Comparison of ENCODE assay signal across 8 mouse cellular contexts in genomic region chr17:24803952-24804951, GRCm38 (mm10). TPM values are rescaled to one million over a fixed set of nuclear protein-coding genes. Genes with fewer than 3 reads are reported as not detected.
DNase-seq lines count a peak whose midpoint lies in the region; ATAC-seq and TF ChIP-seq lines count a peak whose summit lies in the region.

TSS of gene Meiob (plus strand) at chr17:24804289.

- H3K4me2 ChIP-seq in intestine, postnatal 0 days (replicated peaks; ENCODE audit: low read depth) = peak within 1 kb of the TSS; percentile 96
- peak within 1 kb of the TSS; percentile 75 for H3K4me2 ChIP-seq in midbrain, embryonic 16.5 days (ENCODE audit: low read length)

- no peaks in the 10 kb centered on the region for H3K36me3 ChIP-seq in intestine, postnatal 0 days (ENCODE audit: control insufficient read depth, insufficient read depth)
- no peaks in the 10 kb centered on the region for H3K36me3 ChIP-seq in midbrain, embryonic 16.5 days (ENCODE audit: control insufficient read depth, insufficient read depth, low read length)

- H3K9me3 ChIP-seq in intestine, postnatal 0 days (ENCODE audit: control insufficient read depth) = no peaks in the 10 kb centered on the region
- no peaks in the 10 kb centered on the region for H3K9me3 ChIP-seq in midbrain, embryonic 16.5 days (replicated peaks; ENCODE audit: control insufficient read depth, low read length, poor library complexity, severe bottlenecking)

- peaks cover 14% of the 10 kb centered on the region; the same call in 1 of the 2 replicates for H3K27me3 ChIP-seq in intestine, postnatal 0 days (replicated peaks; ENCODE audit: control insufficient read depth, insufficient read depth, low read length)
- peaks cover 20% of the 10 kb centered on the region for H3K27me3 ChIP-seq in midbrain, embryonic 16.5 days (ENCODE audit: control insufficient read depth, insufficient read depth, low read depth, low read length)

- peak; percentile 5 to 19 for DNase-seq in left cerebral cortex, adult 18-20 months (ENCODE audit: low spot score in 2 of 2)
- DNase-seq in left cerebral cortex, adult 11 months (ENCODE audit: low spot score) = no peak
- peak; percentile 83 for DNase-seq in embryo, embryonic 10 days (ENCODE audit: low spot score)
- peak; percentile 96 for DNase-seq in heart, adult 11 months
- peak; percentile 93 for DNase-seq in liver
- DNase-seq in spleen, postnatal 4 days (ENCODE audit: low spot score in 2 of 2) = peak; percentile 80 to 90

- no peak within 1 kb of the TSS for H3K27ac ChIP-seq in intestine, postnatal 0 days (ENCODE audit: low read depth, low read length)
- H3K27ac ChIP-seq in midbrain, embryonic 16.5 days (ENCODE audit: low read length) = no peak within 1 kb of the TSS

- under 1% methylated on average over 71 of the region's 71 CpGs for WGBS in intestine, postnatal 0 days
- 1% methylated on average over 63 of the region's 71 CpGs for WGBS in midbrain, embryonic 16.5 days

- peak; percentile 75 for ATAC-seq in intestine, postnatal 0 days
- ATAC-seq in midbrain, embryonic 16.5 days = peak; percentile 48; the same call in 1 of the 2 replicates

- H3K4me3 ChIP-seq in intestine, postnatal 0 days (ENCODE audit: low read depth, low read length) = peak within 1 kb of the TSS; percentile 65
- peak within 1 kb of the TSS; percentile 59 for H3K4me3 ChIP-seq in midbrain, embryonic 16.5 days (ENCODE audit: low read depth, low read length)

- TF ChIP-seq CTCF in intestine, postnatal 0 days (IDR thresholded peaks at IDR 0.05; ENCODE audit: low read depth) = no peak

- no peaks in the 10 kb centered on the region for H3K4me1 ChIP-seq in intestine, postnatal 0 days (replicated peaks; ENCODE audit: control insufficient read depth, insufficient read depth, low read length)
- no peaks in the 10 kb centered on the region; the same call in 1 of the 2 replicates for H3K4me1 ChIP-seq in midbrain, embryonic 16.5 days (ENCODE audit: control insufficient read depth, insufficient read depth, low read length)

- peak within 1 kb of the TSS; percentile 34 for H3K9ac ChIP-seq in intestine, postnatal 0 days (ENCODE audit: low read depth, low read length)
- H3K9ac ChIP-seq in midbrain, embryonic 16.5 days (ENCODE audit: low read depth, low read length) = peak within 1 kb of the TSS; percentile 70

RNA-seq across cellular contexts. Expression of gene Meiob, which starts in this region (rescaled TPM):
- not detected for total RNA-seq in left cerebral cortex, adult 18-20 months (2021)
- polyA plus RNA-seq in intestine, postnatal 0 days (2015; fragmentation: Nextera tagmentation; extraction: Ambion mirVana) = 0.08 and 0.10 TPM in 2 replicates
- polyA plus RNA-seq in midbrain, embryonic 16.5 days (2015; fragmentation: Nextera tagmentation; extraction: Ambion mirVana) = not detected in 2 replicates

Comparison
In these comparisons a context has a peak if more than half of its experiments do, and no peak if none do; other contexts are left out.
1. Peak in DNase-seq in left cerebral cortex, adult 18-20 months; RNA of the gene not detected or under 1 TPM.
2. Peak in ATAC-seq, H3K4me3 ChIP-seq, H3K9ac ChIP-seq and H3K4me2 ChIP-seq in intestine, postnatal 0 days; RNA of the gene not detected or under 1 TPM.
3. Peak in ATAC-seq, H3K4me3 ChIP-seq, H3K9ac ChIP-seq and H3K4me2 ChIP-seq in midbrain, embryonic 16.5 days; RNA of the gene not detected or under 1 TPM.